Mouse (Mus musculus) MEL (cell line): ENCODE measurements around the gene Fgf13. TPM values are rescaled to one million over a fixed set of nuclear protein-coding genes. Genes with fewer than 3 reads are reported as not detected.

Experiments used
- DNase-seq: peaks from one replicate; pipeline ENCODE4 v3.0.0; 2011; ENCODE audit warnings: low read depth, low spot score
- H3K27ac ChIP-seq: 2 replicates; pipeline ENCODE4 v1.5.1; 2012; ENCODE audit warnings: low read depth, mild to moderate bottlenecking, control low read depth, low read length, moderate library complexity; ENCODE audit not compliant: control insufficient read depth
- H3K27me3 ChIP-seq, 2 experiments: fragments of 150-350 bp in 1 of 2; sonication (generic) in 1 of 2; 2 replicates each; pipeline ENCODE4 v1.6.1; 2012; ENCODE audit warnings: low read length in 2 of 2, mild to moderate bottlenecking in 2 of 2, improper control_type of control experiment in 1 of 2, moderate library complexity in 1 of 2; ENCODE audit not compliant: insufficient read depth in 2 of 2, control insufficient read depth in 1 of 2
- H3K36me3 ChIP-seq, 2 experiments: 2 replicates each; pipeline ENCODE4 v1.6.1; 2012 to 2014; ENCODE audit warnings: low read length in 2 of 2, improper control_type of control experiment in 1 of 2, inconsistent platforms in 1 of 2, mild to moderate bottlenecking in 1 of 2; ENCODE audit not compliant: insufficient read depth in 2 of 2, control insufficient read depth in 1 of 2
- H3K4me1 ChIP-seq, 2 experiments: fragments of 150-350 bp in 1 of 2; sonication (generic) in 1 of 2; 2 replicates each; pipeline ENCODE4 v1.6.1; 2012; ENCODE audit warnings: low read length in 2 of 2, improper control_type of control experiment in 1 of 2, mild to moderate bottlenecking in 1 of 2; ENCODE audit not compliant: insufficient read depth in 2 of 2, control insufficient read depth in 1 of 2
- H3K4me3 ChIP-seq, 2 experiments: fragments of 150-350 bp in 1 of 2; sonication (generic) in 1 of 2; 2 replicates each; pipeline ENCODE4 v1.5.1; 2012; ENCODE audit warnings: low read depth in 2 of 2, low read length in 2 of 2, mild to moderate bottlenecking in 2 of 2, moderate library complexity in 2 of 2, control low read depth in 1 of 2, improper control_type of control experiment in 1 of 2; ENCODE audit not compliant: control insufficient read depth in 1 of 2, insufficient read depth in 1 of 2
- H3K79me2 ChIP-seq: 2 replicates; pipeline ENCODE4 v1.6.1; 2012; ENCODE audit warnings: mild to moderate bottlenecking, low read length, moderate library complexity; ENCODE audit not compliant: control insufficient read depth, poor library complexity, insufficient read depth
- H3K9ac ChIP-seq: 2 replicates; pipeline ENCODE4 v1.6.1; 2012; ENCODE audit warnings: low read depth, mild to moderate bottlenecking, control low read depth, low read length, moderate library complexity; ENCODE audit not compliant: control insufficient read depth, poor library complexity, severe bottlenecking
- H3K9me3 ChIP-seq: fragments of 150-350 bp; sonication (generic); replicated peaks from 2 replicates; pipeline ENCODE4 v1.6.1; 2012; ENCODE audit warnings: mild to moderate bottlenecking, low read length, improper control_type of control experiment, moderate library complexity; ENCODE audit not compliant: insufficient read depth
- BHLHE40 ChIP-seq: IDR thresholded peaks from 2 replicates; pipeline ENCODE4 v1.6.1; 2012; ENCODE audit warnings: low read depth, mild to moderate bottlenecking, inconsistent platforms, low read length, improper control_type of control experiment, borderline replicate concordance
- CHD1 ChIP-seq: IDR thresholded peaks from 2 replicates; pipeline ENCODE4 v1.6.1; 2012; ENCODE audit warnings: low read depth, mild to moderate bottlenecking, inconsistent platforms, low read length, improper control_type of control experiment
- CHD2 ChIP-seq: IDR thresholded peaks from 2 replicates; pipeline ENCODE4 v1.6.1; 2011; ENCODE audit warnings: low read length, improper control_type of control experiment
- CTCF ChIP-seq, 3 experiments: IDR thresholded peaks in 2 of 3; conservative IDR thresholded peaks in 1 of 3; 2 replicates each; pipeline ENCODE4 v1.5.1; 2011 to 2012; ENCODE audit warnings: low read length in 3 of 3, low read depth in 2 of 3, mild to moderate bottlenecking in 2 of 3, improper control_type of control experiment in 1 of 3, inconsistent platforms in 1 of 3, mixed read lengths in 1 of 3, moderate library complexity in 1 of 3; ENCODE audit not compliant: control insufficient read depth in 1 of 3, insufficient read depth in 1 of 3, poor library complexity in 1 of 3, severe bottlenecking in 1 of 3
- EP300 ChIP-seq, 2 experiments: IDR thresholded peaks; 2 replicates each; pipeline ENCODE4 v1.6.1; 2011; ENCODE audit warnings: improper control_type of control experiment in 2 of 2, low read length in 2 of 2, low read depth in 1 of 2, mild to moderate bottlenecking in 1 of 2
- ETS1 ChIP-seq: IDR thresholded peaks from 2 replicates; pipeline ENCODE4 v1.6.1; 2012; ENCODE audit warnings: low read depth, mild to moderate bottlenecking, inconsistent platforms, low read length, improper control_type of control experiment, moderate library complexity
- GATA1 ChIP-seq: IDR thresholded peaks from 2 replicates; pipeline ENCODE4 v1.6.1; 2011; ENCODE audit warnings: low read depth, low read length, improper control_type of control experiment
- JUND ChIP-seq: IDR thresholded peaks from 2 replicates; pipeline ENCODE4 v1.6.1; 2011; ENCODE audit warnings: low read depth, mild to moderate bottlenecking, improper control_type of control experiment, low read length
- MEF2A ChIP-seq: IDR thresholded peaks from 2 replicates; pipeline ENCODE4 v1.6.1; 2014; ENCODE audit warnings: low read depth, mild to moderate bottlenecking, inconsistent platforms, low read length, improper control_type of control experiment; ENCODE audit not compliant: poor library complexity, insufficient replicate concordance, severe bottlenecking; ENCODE audit errors: extremely low read depth
- POLR2AphosphoS2 ChIP-seq: IDR thresholded peaks from 2 replicates; pipeline ENCODE4 v1.6.1; 2011; ENCODE audit warnings: low read length, improper control_type of control experiment
- RAD21 ChIP-seq: IDR thresholded peaks from 2 replicates; pipeline ENCODE4 v1.6.1; 2011; ENCODE audit warnings: mild to moderate bottlenecking, low read depth, low read length, improper control_type of control experiment
- SIN3A ChIP-seq: IDR thresholded peaks from 2 replicates; pipeline ENCODE4 v1.6.1; 2012; ENCODE audit warnings: low read length, improper control_type of control experiment, inconsistent platforms
- UBTF ChIP-seq: IDR thresholded peaks from 2 replicates; pipeline ENCODE4 v1.6.1; 2012; ENCODE audit warnings: low read depth, mild to moderate bottlenecking, inconsistent platforms, low read length, improper control_type of control experiment, moderate library complexity, borderline replicate concordance; ENCODE audit not compliant: insufficient read depth
- USF1 ChIP-seq: IDR thresholded peaks from 2 replicates; pipeline ENCODE4 v1.6.1; 2014; ENCODE audit warnings: low read depth, mild to moderate bottlenecking, inconsistent platforms, low read length, improper control_type of control experiment, moderate library complexity
- ZC3H11A ChIP-seq: IDR thresholded peaks from 2 replicates; pipeline ENCODE4 v1.6.1; 2012; ENCODE audit warnings: low read depth, mild to moderate bottlenecking, inconsistent platforms, low read length, improper control_type of control experiment
- ZMIZ1 ChIP-seq: IDR thresholded peaks from 2 replicates; pipeline ENCODE4 v1.6.1; 2012; ENCODE audit warnings: low read depth, mild to moderate bottlenecking, inconsistent platforms, low read length, improper control_type of control experiment, moderate library complexity
- ZNF384 ChIP-seq: IDR thresholded peaks from 2 replicates; pipeline ENCODE4 v1.6.1; 2012; ENCODE audit warnings: low read depth, mild to moderate bottlenecking, inconsistent platforms, low read length, improper control_type of control experiment
- polyA plus RNA-seq, 2 experiments: library from polyadenylated mRNA; stranded (reverse) in 1 of 2; unstranded in 1 of 2; fragments of >175 nt in 1 of 2; fragments of >200 nt in 1 of 2; gene quantifications; 2 replicates each; pipeline versions ENCODE4 v1.2.1 to v1.2.4; 2012; ENCODE audit warnings: low replicate concordance in 2 of 2, low read depth in 1 of 2; ENCODE audit not compliant: insufficient read length in 2 of 2, insufficient read depth in 1 of 2, missing spikeins in 1 of 2
- total RNA-seq: library from RNA; depleted of rRNA; stranded (reverse); fragments of 300-350 nt; gene quantifications from 2 replicates; pipeline ENCODE4 v1.2.3, GENCODE M21; 2012

Fgf13 gene
- total and polyA plus RNA-seq, 3 experiments = not detected

- Histone ChIP-seq H3K4me1 (no peaks in the 10 kb centered on the region), H3K9me3 (no peaks in the 10 kb centered on the region), H3K36me3 (no peaks in the 10 kb centered on the region), H3K27me3 (no peaks in the 10 kb centered on the region), H3K9ac (no peak overlapping the region), H3K4me3 (no peak overlapping the region), H3K79me2 (no peaks in the 10 kb centered on the region), H3K27ac (no peak overlapping the region)
- DNase-seq = no peak
- no peak for TF ChIP-seq CHD2
- no peak for TF ChIP-seq ETS1
- TF ChIP-seq ZNF384 = no peak
- no peak for TF ChIP-seq MEF2A
- no peak for TF ChIP-seq UBTF
- TF ChIP-seq ZMIZ1 = no peak
- no peak for TF ChIP-seq BHLHE40
- TF ChIP-seq USF1 = no peak
- TF ChIP-seq JUND = no peak
- no peak for TF ChIP-seq CHD1
- TF ChIP-seq EP300 (IDR thresholded peaks at IDR 0.05; ENCODE audit: low read depth in 1 of 2, low read length in 2 of 2) = no peak
- TF ChIP-seq SIN3A = no peak
Measured at GRCm38 (mm10) chrX:59182323-59182722, 385.5 kb downstream of the Fgf13 start.

GRCm38 (mm10) chrX:59179627-59180026, 388.2 kb downstream of the Fgf13 start:
- Histone ChIP-seq H3K9ac (no peak overlapping the region), H3K79me2 (no peaks in the 10 kb centered on the region), H3K36me3 (no peaks in the 10 kb centered on the region), H3K9me3 (no peaks in the 10 kb centered on the region), H3K27ac (no peak overlapping the region), H3K27me3 (no peaks in the 10 kb centered on the region), H3K4me1 (no peaks in the 10 kb centered on the region), H3K4me3 (no peak overlapping the region)
- TF ChIP-seq MEF2A (no peak), GATA1 (no peak), ZC3H11A (no peak), CTCF (IDR thresholded peaks at IDR 0.05 in 2 of 3, conservative IDR thresholded peaks at IDR 0.05 in 1 of 3; ENCODE audit: control insufficient read depth in 1 of 3, insufficient read depth in 1 of 3, low read depth in 2 of 3, low read length in 3 of 3, poor library complexity in 1 of 3, severe bottlenecking in 1 of 3) (no peak)
- DNase-seq = no peak

- no peak overlapping the region for H3K9ac ChIP-seq
- no peak overlapping the region for H3K27ac ChIP-seq
- no peaks in the 10 kb centered on the region for H3K4me1 ChIP-seq
- no peaks in the 10 kb centered on the region for H3K36me3 ChIP-seq
- H3K9me3 ChIP-seq = no peaks in the 10 kb centered on the region
- DNase-seq = no peak
- no peaks in the 10 kb centered on the region for H3K79me2 ChIP-seq
- no peaks in the 10 kb centered on the region for H3K27me3 ChIP-seq
- H3K4me3 ChIP-seq = no peak overlapping the region
- TF ChIP-seq POLR2AphosphoS2 (no peak), JUND (no peak), ETS1 (no peak), RAD21 (no peak), EP300 (IDR thresholded peaks at IDR 0.05; ENCODE audit: low read depth in 1 of 2, low read length in 2 of 2) (no peak)
Measured at GRCm38 (mm10) chrX:59179081-59179596, 388.7 kb downstream of the Fgf13 start.
